Mouse (Mus musculus): ENCODE measurements around the gene Ahr. TPM values are rescaled to one million over a fixed set of nuclear protein-coding genes. Genes with fewer than 3 reads are reported as not detected.

The Ahr gene
- total and polyA plus RNA-seq, 2 experiments from 2014 or later: 1.8 to 6.6 TPM

DNA sequence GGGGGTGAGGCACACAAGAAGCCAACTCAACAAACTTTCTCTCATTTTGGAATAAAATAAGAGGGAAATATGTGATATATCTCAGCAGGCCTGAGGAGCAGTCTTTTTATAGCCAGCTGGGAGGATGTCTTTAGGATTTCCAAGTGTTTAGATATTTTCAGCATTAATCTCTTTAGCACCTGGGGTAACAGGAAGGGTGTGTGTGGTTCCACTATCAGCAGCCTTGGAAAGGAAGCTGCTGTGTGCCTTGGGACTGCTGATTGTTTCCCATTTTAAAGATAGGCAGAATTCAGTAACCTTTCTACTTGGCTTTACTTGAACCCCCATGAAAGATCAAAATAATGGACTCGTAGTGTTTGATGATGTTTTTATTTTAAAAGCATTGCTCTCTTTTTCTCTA, 71.4 kb downstream of the Ahr start:
- Histone ChIP-seq H3K9ac (replicated peaks; ENCODE audit: low read depth, low read length) (no peak overlapping the region), H3K27me3 (ENCODE audit: control insufficient read depth, insufficient read depth, low read length) (no peaks in the 10 kb centered on the region), H3K27ac (ENCODE audit: low read depth) (no peak overlapping the region), H3K4me2 (ENCODE audit: low read depth, low read length) (no peak overlapping the region), H3K4me3 (ENCODE audit: low read depth, low read length) (no peak overlapping the region), H3K4me1 (ENCODE audit: control insufficient read depth, insufficient read depth) (no peaks in the 10 kb centered on the region), H3K9me3 (replicated peaks; ENCODE audit: control insufficient read depth, low read length) (no peaks in the 10 kb centered on the region), H3K36me3 (replicated peaks; ENCODE audit: control insufficient read depth, insufficient read depth, low read length) (no peaks in the 10 kb centered on the region)
- 35% methylated on average over 1 of the region's 1 CpGs for WGBS
- TF ChIP-seq CTCF (IDR thresholded peaks at IDR 0.05; ENCODE audit: low read depth) (no peak), EP300 (IDR thresholded peaks at IDR 0.05; ENCODE audit: low read depth) (peak; percentile 92)
- peak; percentile 33 for DNase-seq (ENCODE audit: low spot score)
- ATAC-seq (ENCODE audit: insufficient read depth, low read depth): peak; percentile 44; the same call in 1 of the 2 replicates

DNA sequence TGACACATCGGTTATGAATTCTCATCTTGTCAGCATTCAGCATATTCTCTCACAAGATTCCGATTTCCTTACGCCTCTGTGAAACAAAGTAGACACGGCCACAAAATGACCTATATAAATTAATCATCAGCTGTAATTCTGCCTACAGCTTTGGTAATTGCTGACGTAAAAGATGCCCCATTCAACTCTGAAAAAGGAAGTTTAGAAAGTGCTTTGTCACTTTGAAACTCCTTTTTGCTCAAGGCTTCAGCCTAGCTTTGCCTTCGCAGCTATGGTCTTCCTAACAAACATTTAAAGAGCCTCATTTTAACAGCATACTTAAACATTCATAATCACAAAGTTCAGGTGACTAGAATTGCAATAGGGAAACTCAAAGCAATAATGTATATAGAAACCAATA, 72.2 kb downstream of the Ahr start:
- Histone ChIP-seq H3K4me3 (ENCODE audit: low read depth, low read length) (no peak overlapping the region), H3K27ac (ENCODE audit: low read depth) (no peak overlapping the region), H3K27me3 (ENCODE audit: control insufficient read depth, insufficient read depth, low read length) (no peaks in the 10 kb centered on the region), H3K4me1 (ENCODE audit: control insufficient read depth, insufficient read depth) (no peaks in the 10 kb centered on the region), H3K9me3 (replicated peaks; ENCODE audit: control insufficient read depth, low read length) (no peaks in the 10 kb centered on the region), H3K4me2 (ENCODE audit: low read depth, low read length) (no peak overlapping the region), H3K36me3 (replicated peaks; ENCODE audit: control insufficient read depth, insufficient read depth, low read length) (no peaks in the 10 kb centered on the region), H3K9ac (replicated peaks; ENCODE audit: low read depth, low read length) (no peak overlapping the region)
- TF ChIP-seq EP300 (IDR thresholded peaks at IDR 0.05; ENCODE audit: low read depth): no peak
- 77% methylated on average over 6 of the region's 6 CpGs for WGBS
- ATAC-seq (ENCODE audit: insufficient read depth, low read depth): no peak
- no peak for DNase-seq (ENCODE audit: low spot score)

DNA sequence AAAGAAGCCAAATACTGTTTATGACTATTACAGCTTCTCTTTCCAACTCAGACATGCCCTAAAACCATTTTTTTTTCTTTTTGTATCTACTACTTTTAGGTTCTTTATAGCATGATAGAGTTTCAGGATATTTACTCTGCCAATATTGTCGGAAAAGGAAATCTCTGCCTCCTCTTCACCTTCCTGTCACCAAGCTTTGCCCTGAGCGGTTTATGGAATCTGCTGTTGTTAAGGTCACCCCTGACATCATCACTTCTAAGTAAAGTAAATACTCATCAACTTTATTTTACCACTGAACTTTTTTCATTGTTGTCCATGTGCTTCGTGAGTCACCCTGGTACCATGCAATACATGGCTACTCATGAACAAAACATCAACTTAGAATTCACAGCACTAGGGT, 75.2 kb downstream of the Ahr start:
- Histone ChIP-seq H3K4me1 (ENCODE audit: control insufficient read depth, insufficient read depth) (no peaks in the 10 kb centered on the region), H3K4me2 (ENCODE audit: low read depth, low read length) (no peak overlapping the region), H3K27ac (ENCODE audit: low read depth) (no peak overlapping the region), H3K9me3 (replicated peaks; ENCODE audit: control insufficient read depth, low read length) (no peaks in the 10 kb centered on the region), H3K9ac (replicated peaks; ENCODE audit: low read depth, low read length) (no peak overlapping the region), H3K4me3 (ENCODE audit: low read depth, low read length) (no peak overlapping the region), H3K27me3 (ENCODE audit: control insufficient read depth, insufficient read depth, low read length) (no peaks in the 10 kb centered on the region), H3K36me3 (replicated peaks; ENCODE audit: control insufficient read depth, insufficient read depth, low read length) (no peaks in the 10 kb centered on the region)
- WGBS: 41% methylated on average over 3 of the region's 3 CpGs
- peak; percentile 34; the same call in 1 of the 2 replicates for TF ChIP-seq EP300 (IDR thresholded peaks at IDR 0.05; ENCODE audit: low read depth)
- TF ChIP-seq CTCF (IDR thresholded peaks at IDR 0.05; ENCODE audit: low read depth): no peak
- peak; percentile 64 for ATAC-seq (ENCODE audit: insufficient read depth, low read depth)
- DNase-seq (ENCODE audit: low spot score): peak; percentile 11
